Mouse (Mus musculus): ENCODE measurements around the gene Pm20d1.

Pm20d1 gene

GRCm38 (mm10) chr1:131794591-131794990, 2.6 kb upstream of the Pm20d1 start:
- DNase-seq (ENCODE audit: low read depth, low spot score), result no peak

GRCm38 (mm10) chr1:131795171-131795570, 2.0 kb upstream of the Pm20d1 start:
- DNase-seq (ENCODE audit: low read depth, low spot score), result no peak

GRCm38 (mm10) chr1:131800001-131800400, 2.8 kb downstream of the Pm20d1 start:
- no peak for DNase-seq (ENCODE audit: low read depth, low spot score)

DNA sequence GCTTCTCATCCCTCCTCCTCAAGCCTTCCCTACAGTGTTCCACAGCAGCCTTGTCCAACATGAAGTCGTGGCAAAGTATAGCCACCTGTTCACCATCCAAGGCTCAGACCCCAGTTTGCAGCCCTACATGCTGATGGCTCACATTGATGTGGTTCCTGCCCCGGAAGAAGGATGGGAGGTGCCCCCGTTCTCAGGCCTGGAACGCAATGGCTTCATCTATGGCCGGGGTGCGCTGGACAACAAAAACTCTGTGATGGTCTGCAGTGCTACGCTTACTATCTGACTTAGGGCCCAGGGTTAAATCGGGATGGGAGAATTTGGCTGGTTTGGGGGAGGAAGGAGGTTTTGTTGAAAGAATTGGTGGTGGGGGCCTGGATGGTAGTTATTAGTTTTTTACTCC, 3.9 kb downstream of the Pm20d1 start:
- no peak for DNase-seq (ENCODE audit: low read depth, low spot score)

- no peak for DNase-seq (ENCODE audit: low read depth, low spot score)
Measured at GRCm38 (mm10) chr1:131802652-131803051, 5.5 kb downstream of the Pm20d1 start.

DNA sequence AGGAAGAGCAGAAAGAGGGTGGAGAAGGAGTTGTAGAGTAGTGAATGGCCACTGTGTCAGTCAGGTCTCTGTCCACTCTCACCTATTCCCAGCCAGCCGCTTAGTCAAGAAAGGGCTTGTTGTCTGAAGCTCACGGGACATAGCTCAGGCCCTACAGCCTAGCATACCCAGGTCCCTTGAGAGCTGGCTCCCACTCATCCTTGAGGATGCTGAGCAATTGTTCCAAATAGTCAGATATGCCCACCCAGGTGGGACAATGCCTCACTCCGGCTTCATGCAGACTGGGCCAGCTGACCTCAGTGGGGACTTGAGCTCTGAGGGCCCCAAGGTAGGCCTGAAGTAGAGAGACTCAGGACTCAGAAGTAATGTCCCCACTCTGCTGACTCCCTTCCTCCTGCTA, 7.0 kb downstream of the Pm20d1 start:
- no peak for DNase-seq (ENCODE audit: low read depth, low spot score)

DNA sequence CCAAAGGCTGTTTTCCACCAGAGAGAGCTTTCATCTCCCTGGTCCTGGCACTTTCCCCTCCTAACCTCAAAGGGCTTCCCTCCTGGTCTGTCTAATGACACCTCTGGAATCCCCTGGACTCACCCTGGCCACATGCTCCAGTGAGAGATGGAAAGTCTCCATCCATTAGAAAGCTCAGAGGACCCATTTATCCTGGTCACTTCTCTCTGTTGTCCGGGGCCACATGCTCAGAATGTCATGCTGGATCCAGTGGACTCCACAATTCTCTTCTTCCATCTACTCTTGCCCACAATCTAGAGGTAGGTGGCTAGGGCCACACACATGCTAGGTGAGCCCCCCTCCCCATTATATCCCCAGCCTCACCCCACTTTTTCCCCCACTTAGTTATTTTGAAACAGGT, 11.8 kb downstream of the Pm20d1 start:
- no peak for DNase-seq (ENCODE audit: low read depth, low spot score)

DNA sequence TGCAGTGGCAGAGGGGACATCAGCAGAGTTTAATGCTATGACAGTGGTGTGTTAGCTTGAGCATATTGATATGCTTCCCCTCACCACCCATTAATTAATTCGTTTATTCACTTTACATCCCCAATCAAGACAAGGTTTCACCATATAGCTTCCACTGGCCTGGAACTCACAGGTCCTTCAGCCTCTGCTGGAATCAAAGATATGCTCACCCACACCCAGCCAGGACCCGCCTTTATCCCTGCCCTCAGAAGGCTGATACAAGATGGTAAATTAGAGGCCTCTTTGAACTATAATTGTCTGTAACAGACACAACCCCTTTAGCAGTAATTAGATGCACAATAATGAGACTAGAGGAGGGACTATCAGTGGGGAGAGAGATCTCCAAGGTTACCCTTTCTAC, 12.5 kb downstream of the Pm20d1 start:
- no peak for DNase-seq (ENCODE audit: low read depth, low spot score)

- no peak for DNase-seq (ENCODE audit: low read depth, low spot score)
Measured at GRCm38 (mm10) chr1:131811393-131811792, 14.2 kb downstream of the Pm20d1 start.

GRCm38 (mm10) chr1:131812006-131812405, 14.8 kb downstream of the Pm20d1 start:
- no peak for DNase-seq (ENCODE audit: low read depth, low spot score)

DNA sequence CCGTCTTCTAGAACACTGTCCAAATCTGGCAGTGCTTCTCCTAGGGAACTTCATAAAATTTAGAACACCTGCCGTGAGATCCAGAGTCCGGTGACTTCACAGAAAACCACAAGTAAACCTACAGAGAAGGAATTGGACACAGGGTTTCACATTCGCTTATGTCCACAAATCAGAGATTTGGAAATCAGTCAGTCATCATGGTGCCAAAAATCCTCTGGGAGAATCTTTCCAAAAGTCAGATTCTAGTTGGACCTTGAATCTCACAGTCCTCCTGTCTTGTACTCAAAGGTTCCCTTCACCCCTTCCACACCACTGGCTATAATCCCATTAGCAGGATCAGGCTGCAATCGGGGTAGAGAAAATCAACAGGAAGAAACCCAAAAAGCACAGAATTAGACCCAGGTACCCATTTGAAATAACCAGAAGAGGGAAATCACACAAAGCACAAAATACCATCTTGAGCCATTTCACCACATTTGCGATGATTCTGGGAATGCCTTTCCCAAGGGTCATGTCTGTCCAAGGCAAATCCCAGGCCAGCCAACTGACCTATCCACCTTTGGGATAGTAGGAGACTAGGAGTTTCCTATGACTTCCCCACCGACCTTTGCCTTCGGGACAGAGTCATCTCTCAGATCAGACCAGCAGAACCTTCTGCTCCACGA, 15.6 kb downstream of the Pm20d1 start:
- no peak for DNase-seq (ENCODE audit: low read depth, low spot score)

DNA sequence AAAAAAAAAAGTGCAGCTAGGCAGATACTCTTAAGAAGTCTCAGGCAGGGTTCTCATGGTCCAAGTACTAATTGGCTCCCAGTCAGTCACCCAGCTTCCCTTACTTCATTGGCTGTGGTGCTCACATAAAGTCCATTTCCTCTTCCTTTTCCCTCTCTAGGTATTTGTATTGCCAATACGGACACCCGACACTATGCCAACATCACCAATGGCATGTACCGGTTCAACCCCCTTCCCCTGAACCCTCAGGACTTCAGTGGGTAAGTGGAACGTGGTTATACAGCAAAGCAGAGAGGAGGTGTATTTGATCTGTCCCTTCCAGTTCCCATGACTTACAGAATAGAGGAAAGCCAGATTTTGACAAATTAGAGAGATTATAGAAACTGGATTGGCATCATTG, 16.6 kb downstream of the Pm20d1 start:
- no peak for DNase-seq (ENCODE audit: low read depth, low spot score)

DNA sequence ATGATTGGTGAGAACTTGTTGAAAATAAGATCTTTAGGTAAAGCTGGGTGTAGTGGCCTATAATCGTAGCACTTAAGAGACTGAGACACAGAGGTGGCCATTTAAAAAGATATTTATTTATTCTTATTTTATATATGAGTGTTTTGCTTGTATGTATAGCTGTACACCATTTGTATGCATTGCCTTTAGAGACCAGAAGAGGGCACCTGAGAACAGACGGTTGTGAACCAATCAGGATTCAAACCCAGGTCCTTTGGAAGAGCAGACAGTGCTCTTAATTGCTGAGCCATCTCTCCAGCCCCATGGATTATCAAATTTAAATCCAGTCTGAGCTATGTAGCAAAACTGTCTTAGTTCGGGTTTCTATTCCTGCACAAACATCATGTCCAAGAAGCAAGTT, 17.0 kb downstream of the Pm20d1 start:
- DNase-seq (ENCODE audit: low read depth, low spot score), result no peak

DNA sequence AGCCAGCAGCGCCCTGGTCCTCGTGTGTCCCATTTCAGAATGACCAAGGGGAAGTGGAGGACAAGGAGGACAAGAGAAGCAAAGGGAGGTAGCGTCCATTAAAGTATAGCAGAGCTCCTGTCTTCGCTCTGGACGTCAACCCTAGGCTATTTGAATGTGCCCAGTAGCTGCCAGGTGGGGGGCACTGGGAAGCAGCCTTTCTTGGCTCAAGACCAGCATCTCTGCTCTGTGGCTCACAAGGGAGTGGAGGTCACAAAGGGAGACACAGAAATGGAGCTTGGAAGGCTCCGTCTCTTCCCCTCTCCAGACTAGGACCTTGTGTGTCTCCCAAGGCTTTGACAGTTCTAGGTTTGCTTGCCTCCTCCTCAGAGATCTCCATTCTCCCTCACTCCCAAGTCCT, 19.7 kb downstream of the Pm20d1 start:
- DNase-seq (ENCODE audit: low read depth, low spot score), result no peak

GRCm38 (mm10) chr1:131820353-131820752, 23.2 kb downstream of the Pm20d1 start:
- peak; percentile 28 for DNase-seq (ENCODE audit: low read depth, low spot score)

GRCm38 (mm10) chr1:131820887-131821328, 23.7 kb downstream of the Pm20d1 start:
- DNase-seq (ENCODE audit: low read depth, low spot score), result no peak

DNA sequence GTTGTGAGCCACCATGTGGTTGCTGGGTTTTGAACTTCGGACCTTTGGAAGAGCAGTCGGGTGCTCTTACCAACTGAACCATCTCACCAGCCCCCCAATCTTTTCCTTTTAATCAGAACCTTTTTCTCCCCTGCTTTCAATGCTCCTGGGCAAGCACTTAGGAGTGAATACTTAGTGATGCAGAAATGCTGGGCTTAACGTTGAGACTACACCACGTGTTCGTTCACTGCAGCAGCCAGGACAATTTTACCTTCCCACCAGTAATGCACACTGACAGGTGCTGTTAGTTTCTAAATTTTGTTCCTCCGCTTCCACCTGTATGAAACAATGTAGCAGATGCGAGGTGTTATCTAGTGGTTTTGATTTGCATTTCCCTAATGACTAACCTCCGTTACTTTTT, 25.1 kb downstream of the Pm20d1 start:
- no peak for DNase-seq (ENCODE audit: low read depth, low spot score)

DNA sequence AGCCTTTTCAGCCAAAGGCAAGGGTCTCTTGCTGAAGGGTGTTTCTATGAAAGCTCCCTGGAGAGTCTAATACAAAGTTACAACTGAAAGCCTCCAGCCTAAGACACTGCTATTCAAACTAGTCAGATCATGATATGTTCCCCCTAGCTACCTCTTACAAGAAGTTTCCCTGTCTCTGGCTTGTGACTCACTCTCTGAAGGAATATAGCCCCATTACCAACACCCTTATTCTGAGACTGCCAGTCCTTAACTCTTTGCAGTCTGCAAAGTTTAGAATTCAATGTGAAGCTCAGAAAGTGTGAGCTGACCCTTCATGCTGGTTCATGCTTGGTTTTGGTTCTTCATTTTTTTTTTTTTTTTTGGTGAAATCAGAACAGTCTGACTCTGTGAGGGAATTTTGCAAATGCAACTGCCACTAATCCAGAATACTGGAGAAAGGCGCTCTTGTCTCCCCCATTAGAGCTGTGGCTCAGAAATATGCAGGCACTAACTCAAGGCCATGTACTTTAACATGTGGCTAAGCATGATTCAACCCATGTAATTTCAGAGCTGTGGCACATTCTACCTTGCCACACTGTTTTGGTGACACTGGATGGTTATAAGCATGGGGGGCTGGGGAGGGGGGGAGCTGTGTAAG, 25.8 kb downstream of the Pm20d1 start:
- DNase-seq (ENCODE audit: low read depth, low spot score), result no peak

DNA sequence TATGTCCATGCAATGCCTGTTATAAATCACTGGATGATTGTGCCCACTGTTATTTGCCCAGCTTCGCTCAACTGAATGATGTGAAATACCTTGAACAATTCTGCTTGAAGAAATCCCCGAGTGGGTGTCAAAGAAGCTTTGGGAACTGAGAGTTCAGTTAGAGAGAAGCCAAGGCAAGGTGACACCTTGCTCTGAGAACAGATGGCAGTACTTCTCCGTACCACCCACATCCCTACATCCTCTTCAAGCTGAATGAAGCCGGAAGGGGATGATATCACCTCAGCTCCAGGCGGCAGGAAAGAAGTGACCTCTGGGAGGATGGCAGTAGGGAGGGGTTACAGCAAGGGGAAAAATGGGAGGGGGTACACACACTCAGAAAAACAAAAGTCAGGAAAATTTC, 26.4 kb downstream of the Pm20d1 start:
- DNase-seq (ENCODE audit: low read depth, low spot score), result no peak

- DNase-seq (ENCODE audit: low read depth, low spot score), result no peak
Measured at GRCm38 (mm10) chr1:131824528-131825181, 27.5 kb downstream of the Pm20d1 start.

DNA sequence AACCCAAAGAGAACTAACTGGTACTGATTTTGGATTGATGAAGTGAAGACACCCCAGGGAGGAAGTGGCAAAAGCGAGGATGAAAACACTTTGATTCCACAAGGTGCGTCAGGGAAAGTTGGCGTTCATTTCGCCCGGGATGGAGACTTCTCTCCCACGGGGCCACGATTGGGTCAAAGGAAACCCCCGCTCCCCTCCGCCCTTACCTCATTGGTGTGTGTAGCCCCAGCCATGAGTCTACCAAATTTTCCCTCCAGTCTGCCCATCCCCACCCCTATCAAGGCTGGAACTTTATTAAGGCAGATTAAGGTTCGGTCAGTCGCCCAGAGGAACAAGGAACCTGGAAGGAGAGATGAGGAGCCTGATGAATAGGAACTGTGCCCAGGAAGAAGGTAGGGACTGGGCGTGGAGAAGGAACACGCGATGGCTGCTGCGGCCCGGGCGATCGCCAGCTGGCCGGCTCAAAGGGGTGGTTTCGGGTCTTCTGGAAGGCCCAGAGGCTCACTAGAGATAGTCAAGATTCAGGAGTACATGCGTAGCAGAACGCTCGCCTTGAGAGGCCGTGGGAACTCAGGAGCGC, 30.1 kb downstream of the Pm20d1 start, which contains the start of gene Slc41a1:
Gene Slc41a1, plus strand, starts transcription at position 287 of the 580 bp plus-strand sequence.
- DNase-seq (ENCODE audit: low read depth, low spot score), result no peak

- peak; percentile 80 for DNase-seq (ENCODE audit: low read depth, low spot score)
Measured at GRCm38 (mm10) chr1:131827787-131828258, 30.6 kb downstream of the Pm20d1 start.
